Mouse (Mus musculus) MN1 (cell line): ENCODE measurements around the gene Nfia.

Experiments used
- DNase-seq: peaks from one replicate; pipeline ENCODE4 v3.0.0-alpha.2; 2016; ENCODE audit warnings: low spot score

The Nfia gene

DNA sequence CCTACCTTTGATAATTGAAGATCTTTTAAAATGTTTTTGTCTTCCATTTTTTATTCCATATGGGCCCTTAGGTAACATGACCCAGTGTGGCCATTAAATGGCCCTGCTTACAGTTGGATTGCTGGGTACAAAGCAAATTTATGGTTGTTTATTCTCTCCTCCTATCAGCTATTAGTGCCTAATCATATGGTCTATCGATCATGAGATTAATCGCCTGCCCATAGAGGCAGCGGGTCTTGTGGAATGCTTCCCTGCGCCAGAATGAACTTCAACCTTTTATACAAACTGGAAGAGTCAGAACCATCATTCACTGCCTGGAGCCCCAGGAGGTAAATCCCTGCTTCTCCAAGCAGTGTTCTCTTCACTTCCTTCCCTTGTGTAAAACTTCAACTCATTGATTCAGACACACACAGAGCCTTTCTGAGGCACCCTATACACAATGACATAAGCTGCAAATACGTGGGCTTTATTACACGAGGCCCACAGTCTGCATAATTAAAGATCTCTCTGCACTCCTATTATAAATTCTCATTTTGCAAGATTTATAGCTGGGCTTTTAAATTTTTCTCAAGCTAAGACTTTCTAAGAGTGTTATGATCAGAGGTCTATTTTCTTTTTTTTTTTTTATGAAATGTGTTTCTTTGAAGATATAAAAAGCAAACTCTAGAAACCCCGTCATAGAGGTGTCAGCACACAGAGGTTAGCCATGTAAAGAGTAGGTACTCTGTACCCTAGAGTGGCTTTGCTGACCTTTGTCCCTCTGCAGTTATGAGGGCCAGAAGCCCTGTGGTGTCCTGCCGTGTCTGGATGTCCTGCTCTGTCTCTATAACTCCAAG, 67.9 kb downstream of the Nfia start:
- no peak for DNase-seq

DNA sequence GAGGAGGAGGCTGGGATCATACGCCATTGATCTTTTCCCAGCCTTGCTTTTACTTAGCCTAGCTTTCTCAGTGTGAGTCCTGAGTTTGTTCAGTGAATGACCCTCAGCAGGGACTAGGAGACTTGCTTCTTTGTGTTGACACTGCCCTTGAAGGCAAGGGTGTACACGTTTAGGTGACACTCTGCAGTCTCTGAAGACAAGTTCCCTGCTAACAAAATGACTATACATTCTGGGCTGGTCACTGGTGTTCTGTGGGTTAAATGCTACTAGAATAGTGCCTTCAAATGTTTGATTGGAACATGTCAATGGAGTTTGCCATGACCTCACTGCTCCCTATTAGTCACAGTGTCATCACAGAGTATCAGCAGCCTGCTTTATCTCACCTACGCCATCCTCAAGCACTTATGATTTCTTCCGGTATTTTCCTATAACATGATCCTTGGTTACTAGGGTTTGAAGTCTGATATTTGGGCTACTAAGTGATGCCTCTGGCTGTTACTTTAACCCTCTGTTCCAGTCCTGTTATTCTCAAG, 68.6 kb downstream of the Nfia start:
- DNase-seq, result no peak

DNA sequence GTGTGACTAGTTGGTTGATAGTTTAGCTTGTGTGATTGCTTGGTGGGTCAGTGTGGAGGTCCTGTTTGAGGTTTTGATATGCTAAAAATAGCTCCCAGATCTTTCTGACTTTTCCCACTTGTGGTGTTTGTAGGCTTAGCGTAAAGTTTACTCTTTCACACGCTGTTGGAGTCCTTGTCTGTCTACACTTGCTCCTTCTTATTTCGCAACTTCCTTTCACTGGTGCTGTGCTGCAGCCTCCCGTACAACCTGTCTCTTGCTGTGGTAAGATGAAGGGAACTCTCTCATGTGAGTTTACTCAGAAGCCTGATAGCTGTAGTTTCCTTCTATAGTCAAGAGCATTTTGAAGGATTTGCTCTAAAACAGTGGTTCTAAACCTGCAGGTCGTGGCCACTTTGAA, 69.2 kb downstream of the Nfia start:
- no peak for DNase-seq

DNA sequence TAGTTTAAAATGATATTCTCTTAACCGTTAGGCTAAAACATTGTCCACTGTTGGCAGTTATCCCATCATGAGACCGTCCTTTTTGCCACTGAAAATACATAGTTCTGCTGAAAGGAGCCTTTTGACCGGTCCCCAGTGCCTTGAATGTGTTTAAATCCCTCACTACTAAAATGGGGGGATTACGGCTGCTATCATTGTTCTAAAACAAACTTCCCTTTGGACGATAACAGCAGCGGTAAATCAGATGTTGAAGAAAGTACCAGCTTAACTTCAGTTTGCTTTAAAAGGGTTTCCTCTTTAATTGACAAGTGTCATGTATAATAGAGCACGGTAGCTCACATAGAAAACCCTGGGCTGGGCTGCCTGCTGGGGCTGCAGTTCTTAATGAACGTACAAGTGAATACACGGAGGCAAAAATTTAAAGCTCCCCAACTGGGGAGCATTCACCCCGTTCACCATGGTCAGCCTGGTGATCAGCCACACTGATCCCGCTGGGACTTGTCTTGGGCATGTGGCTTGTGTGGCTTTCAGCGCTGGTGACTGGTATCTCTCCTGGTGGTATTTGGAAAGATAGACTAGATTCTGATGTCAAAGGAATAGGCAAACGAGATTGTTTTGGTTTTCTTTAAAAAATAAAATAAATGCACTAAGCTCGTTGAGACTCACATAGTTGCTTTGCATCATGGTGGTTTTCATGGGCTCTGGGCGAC, 71.6 kb downstream of the Nfia start:
- no peak for DNase-seq

GRCm38 (mm10) chr4:97844899-97845298, 72.4 kb downstream of the Nfia start:
- no peak for DNase-seq

GRCm38 (mm10) chr4:97847653-97848052, 75.1 kb downstream of the Nfia start:
- DNase-seq, result no peak

DNA sequence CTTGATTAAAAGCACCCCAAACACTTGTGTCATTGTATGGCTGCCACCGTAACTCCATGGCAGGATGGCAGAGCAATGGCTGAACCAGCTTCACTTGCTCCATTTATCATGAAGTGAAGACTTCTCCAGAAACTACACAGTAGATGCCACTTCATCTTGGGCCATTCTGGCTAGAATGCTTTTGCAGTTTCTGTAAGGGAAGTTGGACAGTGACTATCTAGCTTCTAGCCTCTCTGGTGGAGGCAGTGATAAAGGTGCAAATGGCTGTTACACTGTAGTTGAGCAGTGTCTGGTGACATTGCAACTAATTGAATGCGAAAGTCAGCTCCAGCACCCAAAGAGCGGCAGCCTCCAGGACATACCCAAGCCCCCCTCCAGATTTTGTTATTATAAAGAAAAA, 78.5 kb downstream of the Nfia start:
- no peak for DNase-seq

GRCm38 (mm10) chr4:97851698-97852097, 79.2 kb downstream of the Nfia start:
- no peak for DNase-seq

GRCm38 (mm10) chr4:97852626-97853025, 80.1 kb downstream of the Nfia start:
- DNase-seq, result no peak

- no peak for DNase-seq
These were observed 82.2 kb downstream of the Nfia start for GRCm38 (mm10) chr4:97854779-97855178.

GRCm38 (mm10) chr4:97855712-97856420, 83.3 kb downstream of the Nfia start:
- no peak for DNase-seq

- no peak for DNase-seq
These were observed 85.0 kb downstream of the Nfia start for GRCm38 (mm10) chr4:97857549-97857948.

- DNase-seq, result no peak
These were observed 86.9 kb downstream of the Nfia start for GRCm38 (mm10) chr4:97859431-97859830.

DNA sequence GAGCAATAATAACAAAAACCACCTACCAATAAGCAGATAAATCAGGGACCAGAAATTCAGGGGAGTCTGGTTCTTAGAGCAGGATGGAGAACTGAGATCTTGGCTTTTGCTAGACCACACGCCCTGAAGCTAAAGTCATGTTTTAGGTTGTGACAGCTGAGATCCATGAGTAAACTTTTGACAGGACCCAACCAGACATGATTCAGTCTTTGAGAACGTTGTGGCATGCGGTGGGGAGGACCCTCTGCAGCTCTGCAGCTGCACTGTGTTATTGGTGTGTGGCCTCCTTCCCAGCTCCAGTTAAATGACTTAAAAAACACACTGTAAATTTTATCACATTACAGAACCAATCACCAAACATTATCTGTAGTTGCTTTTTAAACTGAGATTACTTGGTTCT, 87.8 kb downstream of the Nfia start:
- DNase-seq, result no peak

DNA sequence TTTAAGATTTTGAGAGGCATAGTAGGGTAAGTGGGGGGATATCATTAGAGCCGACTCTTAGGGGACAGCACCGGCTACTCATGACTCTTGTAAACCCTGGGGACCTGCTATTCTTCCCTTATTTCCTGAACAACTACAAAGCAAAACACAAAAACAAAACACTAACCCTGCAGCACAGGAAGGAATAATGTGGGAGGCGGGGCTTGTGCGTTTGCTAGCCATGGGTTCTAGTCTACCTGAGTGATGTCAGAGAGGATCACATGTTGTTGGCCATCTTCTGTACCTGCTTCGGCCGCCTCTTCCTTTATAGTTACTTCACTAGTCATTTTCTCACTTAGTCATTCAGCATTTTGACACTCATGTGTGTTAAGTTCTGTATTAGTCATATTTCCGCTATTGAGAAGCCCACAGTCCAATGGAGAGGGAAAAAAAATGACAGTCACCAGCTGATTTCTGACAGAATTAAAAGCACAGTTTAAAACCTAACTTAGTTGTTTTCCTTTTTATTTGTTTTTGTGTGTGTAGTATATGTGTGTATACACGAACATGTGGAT, 88.3 kb downstream of the Nfia start:
- no peak for DNase-seq

GRCm38 (mm10) chr4:97862379-97862778, 89.8 kb downstream of the Nfia start:
- DNase-seq, result no peak

- DNase-seq, result no peak
These were observed 91.7 kb downstream of the Nfia start for GRCm38 (mm10) chr4:97864276-97864675.

DNA sequence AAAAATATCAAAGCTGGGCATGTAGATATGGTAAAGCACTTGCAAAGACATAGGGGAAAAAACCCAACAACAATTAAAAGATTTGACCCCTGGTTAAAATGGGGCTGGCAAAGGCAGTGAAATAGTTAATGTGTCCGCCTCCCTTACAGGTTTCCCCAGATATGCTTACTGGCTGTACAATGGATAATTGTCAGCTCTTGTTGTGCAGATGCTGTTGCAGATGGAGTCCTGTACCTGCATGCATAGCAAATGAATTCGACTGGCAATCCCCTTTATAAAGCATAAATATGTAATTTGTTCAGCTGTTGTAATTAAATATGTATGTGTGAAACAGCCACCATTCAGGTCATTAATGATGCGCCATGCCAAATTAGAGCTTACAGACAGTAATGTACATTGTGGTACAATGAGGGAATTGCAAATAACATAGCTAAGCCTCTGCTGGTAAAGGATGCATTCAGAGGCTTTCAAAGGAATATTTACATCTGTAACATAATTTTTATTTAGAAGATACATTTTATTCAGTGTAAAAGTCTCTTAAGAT, 92.9 kb downstream of the Nfia start:
- no peak for DNase-seq

DNA sequence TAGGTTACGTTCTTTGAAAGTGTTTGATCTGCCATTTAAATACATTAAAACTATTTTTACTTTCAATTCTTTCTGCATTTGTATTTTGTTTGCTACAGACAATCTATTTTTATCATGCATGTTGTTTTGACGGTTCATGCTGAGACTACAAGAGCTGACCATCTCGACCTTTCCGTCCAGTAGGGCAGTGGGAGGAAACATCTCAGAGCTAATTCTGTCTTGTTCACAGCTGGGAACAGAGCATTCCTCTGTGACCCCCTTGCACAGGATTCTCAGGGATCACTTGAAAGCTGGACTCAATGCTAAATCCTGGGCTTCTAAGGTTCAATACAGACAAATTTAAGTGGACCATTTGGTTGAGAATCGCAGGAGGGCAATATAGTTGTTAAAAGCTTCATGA, 93.9 kb downstream of the Nfia start:
- no peak for DNase-seq

DNA sequence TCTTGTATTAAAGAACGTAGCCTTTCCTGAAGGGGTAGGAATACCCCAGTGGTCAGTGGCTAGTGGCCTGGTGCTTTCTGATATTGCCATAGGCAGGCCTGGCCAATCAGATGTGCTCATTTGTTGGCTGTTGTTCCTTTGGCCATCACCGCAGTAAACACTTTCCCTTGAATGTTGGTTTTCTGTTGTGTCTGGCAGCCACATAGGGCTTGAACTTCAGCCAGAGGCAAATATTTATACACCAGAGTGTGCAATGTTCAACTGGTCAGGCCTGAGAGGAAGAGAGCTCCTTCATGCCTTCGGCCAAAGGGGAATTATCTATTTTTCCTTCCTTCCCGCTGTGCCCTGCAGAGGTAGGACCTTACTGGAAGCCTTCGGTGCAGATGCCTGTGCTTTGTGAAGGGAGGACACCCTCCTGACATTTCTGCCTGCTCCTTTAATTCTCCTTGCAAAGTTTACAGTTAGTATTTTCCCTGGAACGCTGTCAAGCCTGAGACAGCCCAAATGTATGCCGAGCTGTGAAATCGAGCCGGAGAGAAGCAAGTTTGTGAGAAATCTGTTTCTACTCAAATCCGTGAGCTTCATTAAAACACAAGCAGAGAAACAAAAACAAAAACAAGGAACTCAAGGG, 95.9 kb downstream of the Nfia start:
- DNase-seq, result peak; percentile 32

GRCm38 (mm10) chr4:97868938-97869440, 96.5 kb downstream of the Nfia start:
- peak; percentile 91 for DNase-seq
